Mouse (Mus musculus): ENCODE data around the gene Cd84. TPM values are rescaled to one million over a fixed set of nuclear protein-coding genes. Genes with fewer than 3 reads are reported as not detected.
"Not testable (repeated sequence)": the region's sequence is repeated elsewhere in the genome, so short reads cannot be mapped to it uniquely, and the experiment has no call there.

Gene Cd84
- total RNA-seq (2021), result 1 to 10 TPM; 2.0 to 2.2 TPM

DNA sequence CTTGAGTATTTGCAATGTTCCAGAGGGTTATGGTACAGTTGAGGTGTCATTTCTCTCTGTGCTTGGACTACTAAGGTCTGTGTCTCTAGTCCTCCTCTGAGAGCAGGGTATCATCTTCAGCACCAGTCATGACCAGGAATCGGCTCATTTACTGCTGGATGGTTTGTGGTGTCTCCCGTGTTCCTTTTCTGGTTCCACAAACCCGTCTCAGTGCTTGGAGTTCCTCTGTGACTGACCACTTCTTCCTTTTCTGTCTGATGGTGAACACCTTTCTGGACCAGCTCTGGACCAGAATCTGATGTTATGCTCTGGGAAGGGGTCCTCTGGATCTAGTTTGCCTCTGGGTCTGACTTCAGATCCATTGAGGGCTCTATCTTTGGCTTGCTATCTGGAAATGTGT, at the start of gene Cd84:
Cd84 (plus strand) TSS at position 210 of the 400 bp plus-strand sequence.
- intact Hi-C loops (cut with DNase I), result no loop called here
- DNase-seq (ENCODE audit: low spot score in 2 of 2), result no peak

DNA sequence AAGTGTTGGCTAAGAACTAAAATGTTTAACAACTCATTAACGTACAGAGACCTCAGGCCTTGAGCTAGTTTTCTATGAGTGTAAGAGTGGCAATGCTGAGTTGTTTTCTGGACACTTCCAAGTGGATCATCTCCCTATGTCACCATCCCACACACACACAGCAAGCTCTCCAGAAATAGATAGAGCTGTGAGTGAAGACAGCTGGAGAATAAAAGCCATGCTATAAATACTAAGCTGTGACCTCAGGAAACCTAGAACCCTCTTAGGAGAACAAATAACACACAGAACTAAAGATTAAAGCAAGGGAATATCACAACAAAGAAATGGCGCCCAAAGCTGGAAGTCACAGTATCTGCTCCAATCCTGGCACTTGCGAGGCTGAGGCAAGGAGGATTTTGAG, 48.0 kb upstream of the Cd84 start:
- intact Hi-C loops (cut with DNase I), result no loop called here
- no peak for DNase-seq (ENCODE audit: low spot score in 2 of 2)

DNA sequence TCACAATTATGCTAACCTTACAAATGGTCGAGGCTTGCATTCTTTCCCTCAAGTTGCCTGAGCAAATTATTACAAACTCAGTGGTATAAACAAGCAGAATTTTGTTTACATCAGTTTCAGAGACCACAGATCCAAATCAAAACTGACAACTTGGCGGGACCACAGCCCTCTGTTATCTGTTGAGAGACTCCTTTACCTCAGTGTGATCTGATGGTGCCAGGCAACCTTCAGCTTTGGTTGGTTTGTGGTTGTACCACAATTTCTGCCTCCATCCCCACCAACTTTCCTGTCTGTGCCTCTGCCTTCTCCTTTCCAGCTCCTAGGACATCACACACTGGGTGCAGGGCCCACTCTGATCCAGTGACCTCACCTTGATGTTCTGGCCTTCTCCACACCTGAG, 43.3 kb upstream of the Cd84 start:
- intact Hi-C loops (cut with DNase I), result no loop called here
- no peak for DNase-seq (ENCODE audit: low spot score in 2 of 2)

DNA sequence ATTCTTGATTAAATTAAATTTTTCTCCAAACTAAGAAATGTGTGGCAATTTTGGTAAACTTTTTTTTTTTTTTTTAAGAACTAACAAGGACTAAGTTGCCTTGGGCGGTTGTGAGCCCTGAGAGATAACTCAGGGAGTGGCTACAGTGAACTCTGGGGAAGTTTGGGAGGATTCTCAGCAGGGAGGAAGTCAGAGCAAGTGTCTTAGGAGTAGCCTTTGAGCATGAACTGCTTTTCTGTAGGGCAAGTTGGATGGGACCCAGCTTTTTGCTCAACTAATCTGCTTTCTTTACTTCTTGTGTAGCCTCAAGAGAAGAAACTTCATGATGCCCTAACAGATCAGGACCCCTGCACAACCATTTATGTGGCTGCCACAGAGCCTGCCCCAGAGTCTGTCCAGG, 41.7 kb upstream of the Cd84 start:
- intact Hi-C loops (cut with DNase I), result no loop called here
- DNase-seq (ENCODE audit: low spot score in 2 of 2), result no peak

DNA sequence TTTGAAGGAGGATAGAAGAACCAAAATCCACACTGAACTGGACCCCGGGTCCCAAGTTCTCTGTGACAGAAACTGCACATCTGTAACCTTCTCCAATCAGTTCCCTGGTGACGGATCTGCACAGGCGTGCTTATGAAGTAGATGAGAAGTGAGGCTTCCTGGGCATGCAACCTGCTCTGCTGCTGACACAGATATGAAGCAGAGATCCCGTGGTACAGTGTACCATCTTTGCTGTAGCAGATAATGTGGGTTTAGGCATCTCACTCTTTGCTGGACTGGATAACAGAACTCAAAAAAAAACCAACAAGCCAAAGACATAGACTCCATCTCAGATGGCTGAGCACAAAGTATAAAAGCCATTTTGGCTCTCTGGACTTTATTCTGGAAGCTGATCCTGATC, 39.8 kb upstream of the Cd84 start:
- DNase-seq (ENCODE audit: low spot score in 2 of 2), result no peak
- intact Hi-C loops (cut with DNase I), result no loop called here

DNA sequence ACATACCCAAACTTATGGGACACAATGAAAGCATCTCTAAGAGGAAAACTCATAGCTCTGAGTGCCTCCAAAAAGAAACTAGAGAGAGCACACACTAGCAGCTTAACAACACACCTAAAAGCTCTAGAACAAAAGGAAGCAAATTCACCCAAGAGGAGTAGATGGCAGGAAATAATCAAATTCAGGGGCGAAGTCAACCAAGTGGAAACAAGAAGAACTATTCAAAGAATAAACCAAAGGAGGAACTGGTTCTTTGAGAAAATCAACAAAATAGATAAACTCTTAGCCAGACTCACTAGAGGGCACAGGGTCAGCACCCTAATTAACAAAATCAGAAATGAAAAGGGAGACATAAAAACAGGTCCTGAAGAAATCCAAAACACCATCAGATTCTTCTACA, 28.4 kb upstream of the Cd84 start:
- DNase-seq (ENCODE audit: low spot score in 2 of 2); intact Hi-C loops (cut with DNase I): not testable (repeated sequence)

DNA sequence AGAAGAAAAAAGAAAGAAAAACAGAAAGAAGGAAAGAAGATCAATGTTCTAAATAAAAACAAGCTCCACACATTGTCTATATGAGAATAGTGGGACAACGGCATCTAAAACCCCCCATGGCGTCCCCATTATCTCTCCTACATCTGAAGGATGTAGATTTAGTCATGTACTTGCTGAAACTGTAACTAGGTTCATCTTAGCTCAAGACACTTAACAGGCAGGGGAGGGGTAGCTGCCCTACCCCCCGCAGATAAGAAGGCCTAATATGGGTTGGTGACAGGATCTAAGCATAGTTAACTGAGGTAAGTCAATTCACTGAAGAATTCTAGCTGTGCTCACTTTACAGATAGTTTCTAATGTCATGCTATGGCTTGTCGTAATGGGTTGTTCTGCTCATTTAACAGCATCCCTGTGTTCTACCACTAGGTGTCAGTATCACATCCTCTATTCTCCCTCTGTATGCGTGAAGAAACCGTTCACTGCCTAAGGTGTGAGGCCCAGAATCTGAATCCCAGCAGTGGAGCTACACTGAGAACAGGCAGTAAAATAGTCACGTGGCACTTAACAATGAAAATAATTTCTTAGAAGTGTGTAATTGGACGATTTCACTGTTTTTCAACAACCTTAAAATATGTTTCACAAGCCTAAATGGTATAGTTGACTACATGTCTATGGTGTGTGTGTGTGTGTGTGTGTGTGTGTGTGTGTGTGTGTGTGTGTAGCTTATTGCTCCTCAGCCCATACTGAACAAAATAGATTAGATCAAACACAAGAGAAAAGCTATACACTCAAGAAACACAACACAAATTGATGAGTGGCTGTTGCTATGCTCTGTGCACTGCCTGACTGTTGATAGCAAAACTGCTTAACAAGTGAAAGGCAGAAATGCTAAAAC, 23.7 kb upstream of the Cd84 start:
- intact Hi-C loops (cut with DNase I), result loop anchor here (2.0 kb wide), 1 partner anchor 185 kb away; no protein-coding TSS in a partner anchor
- peak in 1 of 2 experiments; percentile 18 for DNase-seq (ENCODE audit: low spot score in 2 of 2)

DNA sequence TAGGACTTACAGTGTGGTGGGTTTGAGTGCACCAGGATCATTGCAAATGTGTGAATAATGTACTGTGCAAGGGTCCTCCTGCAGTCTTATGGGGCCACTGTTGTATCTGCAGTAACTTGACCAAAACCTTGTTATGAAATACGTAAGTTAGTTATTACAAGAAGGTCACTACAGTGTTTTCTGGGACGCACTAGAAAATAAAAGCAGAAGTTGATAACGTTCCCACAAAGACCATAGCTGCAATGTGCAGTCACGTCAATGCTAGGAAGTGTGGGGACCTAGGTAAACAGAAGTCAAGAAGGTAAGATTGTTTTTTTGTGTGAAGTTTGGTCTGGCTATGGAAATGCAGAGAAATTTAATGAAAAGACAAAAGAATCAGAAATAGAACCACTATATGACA, 22.5 kb upstream of the Cd84 start:
- DNase-seq (ENCODE audit: low spot score in 2 of 2), result no peak
- intact Hi-C loops (cut with DNase I), result loop anchor here (2.0 kb wide), 1 partner anchor 184 kb away; no protein-coding TSS in a partner anchor

DNA sequence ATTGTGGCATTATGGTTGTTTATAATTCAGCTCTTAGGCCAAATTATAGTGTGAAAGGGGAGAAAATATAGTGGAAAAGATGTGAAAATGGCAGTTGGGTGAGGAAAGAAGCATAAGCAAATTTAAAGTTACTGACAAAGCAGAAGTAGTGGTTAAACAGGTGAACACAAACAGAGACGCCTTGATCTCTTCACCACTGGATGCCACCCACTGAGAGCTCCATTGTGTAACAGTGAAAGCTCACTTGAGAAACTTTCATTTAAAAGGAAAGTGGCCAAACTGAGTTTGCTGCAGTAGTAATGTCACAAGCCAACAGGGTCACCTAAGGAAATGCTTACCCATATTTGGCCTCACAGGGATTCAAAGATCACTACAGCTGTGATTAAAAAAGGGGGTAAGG, 18.2 kb upstream of the Cd84 start:
- DNase-seq (ENCODE audit: low spot score in 2 of 2), result no peak
- intact Hi-C loops (cut with DNase I), result no loop called here

DNA sequence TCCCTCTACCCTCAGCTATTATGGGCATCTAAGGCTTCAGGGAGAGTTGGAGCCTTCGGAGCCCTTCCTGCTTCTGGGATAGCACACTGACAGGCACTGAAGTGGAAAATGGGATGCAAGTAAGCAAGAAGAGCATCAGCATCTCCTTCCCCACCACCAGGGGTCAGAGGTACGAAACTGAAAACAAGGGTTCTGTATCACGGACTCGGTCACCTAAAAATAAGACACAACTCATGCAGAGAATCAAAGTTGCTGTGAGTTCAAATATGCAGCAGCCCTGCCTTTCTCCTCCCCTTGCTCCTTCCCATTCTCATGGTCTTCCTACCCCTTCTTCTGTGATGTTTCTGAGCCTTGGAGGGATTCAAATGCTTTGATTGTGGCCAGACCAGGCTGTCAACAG, 14.0 kb upstream of the Cd84 start:
- intact Hi-C loops (cut with DNase I), result no loop called here
- no peak for DNase-seq (ENCODE audit: low spot score in 2 of 2)

DNA sequence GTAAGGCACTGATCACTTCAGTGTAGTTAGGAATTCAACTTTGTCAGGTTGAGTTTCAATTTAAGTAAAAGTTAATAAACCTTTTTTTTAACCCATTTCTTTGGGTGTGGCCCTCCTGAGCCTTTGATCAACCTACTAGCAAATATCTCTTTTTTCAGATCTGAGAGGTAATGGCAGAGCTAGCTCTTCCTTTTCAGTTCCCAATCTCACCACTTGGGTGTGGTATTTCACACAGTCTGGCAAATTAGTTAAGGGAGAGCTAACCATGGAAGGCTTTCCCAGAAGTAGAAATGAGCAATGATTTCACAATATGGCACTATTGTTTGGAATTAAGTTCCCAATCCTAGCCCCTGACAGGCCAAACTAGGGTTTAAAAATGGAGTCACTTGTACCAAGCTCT, 13.3 kb upstream of the Cd84 start:
- DNase-seq (ENCODE audit: low spot score in 2 of 2), result peak in 1 of 2 experiments; percentile 16
- intact Hi-C loops (cut with DNase I), result no loop called here

DNA sequence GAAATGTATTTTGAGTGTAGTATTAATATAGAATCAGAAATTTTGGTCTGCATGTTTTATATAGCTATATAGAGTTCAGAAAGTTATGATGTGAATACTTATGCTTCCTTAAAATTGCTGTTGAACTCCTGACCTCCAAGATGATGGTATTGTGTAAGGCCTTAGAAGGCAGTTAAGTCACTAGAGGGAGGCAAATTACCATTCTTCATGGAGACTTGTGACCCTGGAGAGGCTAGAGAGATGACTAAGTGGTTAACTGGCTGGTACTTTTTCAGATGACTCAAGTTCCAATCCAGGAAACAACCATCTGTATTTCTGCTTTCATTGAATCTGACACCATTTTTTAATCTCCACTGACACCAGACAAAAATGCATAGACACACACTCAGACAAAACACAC, 11.8 kb upstream of the Cd84 start:
- intact Hi-C loops (cut with DNase I), result no loop called here
- DNase-seq (ENCODE audit: low spot score in 2 of 2), result no peak

DNA sequence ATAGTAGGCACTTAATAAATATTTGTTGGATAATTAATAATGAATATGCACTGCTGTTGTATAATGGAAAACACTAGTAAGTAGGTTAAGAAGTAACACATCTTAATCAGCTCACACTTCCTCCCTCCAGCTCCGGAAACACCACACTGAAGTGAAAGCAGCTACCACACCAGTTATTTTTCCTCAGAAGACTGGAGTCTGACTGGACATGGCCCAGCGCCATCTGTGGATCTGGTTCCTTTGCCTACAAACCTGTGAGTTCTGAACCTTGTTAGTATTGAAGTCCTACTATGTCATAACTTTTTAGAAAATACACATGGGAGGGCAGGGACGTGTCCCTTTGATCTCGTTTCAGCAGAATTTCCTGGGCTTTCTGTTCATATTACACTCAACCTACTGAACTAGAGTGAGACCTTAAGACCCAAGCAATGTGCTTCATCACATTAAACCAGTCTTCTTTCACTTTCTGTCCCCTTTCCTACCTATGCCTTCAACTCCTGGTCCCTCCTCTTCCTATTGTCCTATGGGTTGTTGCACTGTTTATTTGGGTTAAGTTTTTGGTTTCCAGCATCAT, 1.0 kb downstream of the Cd84 start:
- intact Hi-C loops (cut with DNase I), result no loop called here
- no peak for DNase-seq (ENCODE audit: low spot score in 2 of 2)

DNA sequence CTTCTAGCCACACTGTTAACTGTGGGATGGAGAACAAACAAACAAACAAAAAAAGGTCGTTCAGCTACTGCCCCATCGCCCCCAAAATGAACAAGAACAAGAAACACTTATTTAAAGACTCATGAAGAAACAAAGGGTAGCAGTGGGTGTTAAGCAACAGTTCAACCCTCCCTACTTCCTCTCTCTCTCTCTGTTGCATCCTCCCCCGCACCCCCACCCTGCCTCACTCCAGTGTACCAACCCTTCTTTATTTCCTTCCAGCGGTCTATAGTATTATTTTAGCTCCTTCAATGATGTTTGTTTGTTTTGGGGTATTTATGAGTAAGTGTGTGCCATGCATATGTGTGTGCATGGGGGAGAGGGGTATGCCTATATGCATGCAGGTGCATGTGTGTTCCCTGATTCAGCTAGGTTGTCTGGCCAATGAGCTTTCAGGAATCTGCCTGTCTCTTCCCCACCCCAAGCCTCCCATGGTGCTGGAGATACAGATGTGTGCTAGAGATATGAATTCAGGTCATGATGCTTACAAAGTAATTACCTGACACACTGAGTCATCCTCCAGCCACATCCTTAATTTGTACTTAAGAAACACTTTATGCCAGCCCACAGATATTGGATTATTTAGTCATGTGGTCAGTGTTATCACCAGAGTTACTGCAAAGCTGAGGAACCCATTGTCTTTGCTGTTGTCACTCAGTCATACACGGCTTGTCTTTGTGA, 5.7 kb downstream of the Cd84 start:
- no peak for DNase-seq (ENCODE audit: low spot score in 2 of 2)
- intact Hi-C loops (cut with DNase I), result no loop called here

DNA sequence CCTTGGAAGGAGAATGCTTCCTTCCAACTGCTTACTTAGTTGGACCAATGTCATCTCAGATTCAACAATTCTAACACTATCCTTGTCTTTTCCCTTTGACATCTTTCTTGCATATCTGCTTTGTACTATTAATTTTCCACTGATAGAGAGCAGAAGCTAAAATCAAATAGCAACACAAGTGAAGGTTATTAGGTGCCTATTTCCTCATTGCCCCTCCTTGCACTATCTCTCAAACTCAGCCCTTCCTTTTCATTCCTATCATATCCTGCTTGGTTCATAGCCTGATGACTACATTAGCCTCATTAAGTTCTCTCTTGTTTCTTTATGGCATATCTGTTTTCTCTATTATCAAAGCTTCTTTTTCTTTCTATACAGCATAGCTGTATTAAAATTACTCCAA, 8.7 kb downstream of the Cd84 start:
- DNase-seq (ENCODE audit: low spot score in 2 of 2), result no peak
- intact Hi-C loops (cut with DNase I), result no loop called here

DNA sequence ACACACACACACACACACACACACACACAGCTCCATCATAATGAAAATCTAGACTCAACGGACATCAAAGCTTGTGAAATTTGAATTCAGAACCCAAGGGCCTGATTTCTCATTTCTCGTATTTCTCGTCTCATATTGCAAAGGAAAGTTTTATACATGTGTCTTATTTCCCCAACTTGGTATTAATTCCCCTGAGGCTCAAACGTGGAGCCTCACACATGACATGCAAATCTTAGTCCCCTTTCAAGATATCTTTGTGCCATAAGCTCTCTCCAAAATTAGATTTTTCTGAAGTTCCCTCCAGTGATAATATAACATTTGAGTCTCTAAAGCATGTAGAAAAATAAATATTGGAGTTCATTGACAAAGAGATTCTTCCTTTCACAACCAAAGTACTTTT, 9.3 kb downstream of the Cd84 start:
- DNase-seq (ENCODE audit: low spot score in 2 of 2), result no peak
- intact Hi-C loops (cut with DNase I), result no loop called here

DNA sequence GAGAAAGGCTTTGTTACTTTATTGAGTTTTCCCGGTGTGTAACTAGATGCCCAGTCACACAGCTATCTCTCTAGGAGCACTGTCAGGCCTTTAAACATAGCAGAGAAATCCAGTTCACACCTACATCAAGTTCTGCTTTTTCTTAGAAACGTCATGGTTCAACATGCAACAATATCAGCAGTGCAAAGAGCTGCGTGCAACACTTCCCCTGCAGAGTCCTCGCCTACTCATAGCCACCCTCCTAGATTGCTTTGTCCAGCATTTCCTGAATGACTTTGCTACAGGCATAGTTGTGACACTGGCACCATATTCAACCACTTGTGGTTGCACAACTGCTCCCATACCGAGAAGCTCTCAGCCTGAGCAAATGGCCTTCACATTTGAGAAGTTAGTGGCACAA, 10.0 kb downstream of the Cd84 start:
- peak; percentile 6 to 16 for DNase-seq (ENCODE audit: low spot score in 2 of 2)

DNA sequence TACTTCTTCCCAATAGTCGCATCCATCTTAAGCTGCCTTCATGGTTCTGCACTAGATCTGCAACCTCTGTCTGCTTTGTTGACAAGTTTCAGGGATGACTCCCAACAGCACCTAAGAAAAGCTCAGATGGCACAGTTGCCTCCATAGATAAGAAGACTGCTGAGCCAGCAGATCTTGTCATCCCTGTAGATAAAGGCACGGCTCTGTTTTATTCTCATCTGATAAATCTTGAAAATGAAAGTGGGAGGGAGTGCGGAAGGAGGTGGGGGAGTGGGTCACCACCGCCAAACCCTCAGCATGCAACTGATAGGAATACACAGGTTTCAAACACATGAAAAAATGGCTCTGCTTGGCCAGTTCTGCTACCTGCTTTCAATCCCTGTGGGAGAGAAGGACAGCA, 26.0 kb downstream of the Cd84 start:
- DNase-seq (ENCODE audit: low spot score in 2 of 2), result no peak
- intact Hi-C loops (cut with DNase I), result no loop called here

More for the DNA sequence above, 10.0 kb downstream of the Cd84 start:
- intact Hi-C loops (cut with DNase I), result no loop called here

DNA sequence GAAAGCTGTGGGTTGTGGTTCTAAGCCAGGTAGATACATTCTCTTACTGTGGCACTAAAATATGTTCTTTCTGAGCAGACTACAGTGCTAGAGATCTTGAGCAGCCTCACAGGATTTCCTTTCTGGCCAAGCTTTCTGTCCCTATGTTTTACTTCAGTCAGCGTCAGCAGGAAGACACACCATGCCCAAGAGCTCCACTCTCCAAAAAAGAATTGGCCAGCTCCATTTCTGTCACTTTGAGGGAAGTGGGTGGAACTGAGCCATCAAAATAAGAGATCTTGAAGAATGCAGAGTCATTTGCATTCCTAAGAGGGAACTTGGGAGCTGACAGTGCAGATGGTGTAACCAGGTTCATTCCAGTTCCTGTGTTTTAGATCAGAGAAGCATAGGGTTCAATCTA, 47.5 kb downstream of the Cd84 start:
- intact Hi-C loops (cut with DNase I), result no loop called here
- peak; percentile 12 to 21 for DNase-seq (ENCODE audit: low spot score in 2 of 2)

DNA sequence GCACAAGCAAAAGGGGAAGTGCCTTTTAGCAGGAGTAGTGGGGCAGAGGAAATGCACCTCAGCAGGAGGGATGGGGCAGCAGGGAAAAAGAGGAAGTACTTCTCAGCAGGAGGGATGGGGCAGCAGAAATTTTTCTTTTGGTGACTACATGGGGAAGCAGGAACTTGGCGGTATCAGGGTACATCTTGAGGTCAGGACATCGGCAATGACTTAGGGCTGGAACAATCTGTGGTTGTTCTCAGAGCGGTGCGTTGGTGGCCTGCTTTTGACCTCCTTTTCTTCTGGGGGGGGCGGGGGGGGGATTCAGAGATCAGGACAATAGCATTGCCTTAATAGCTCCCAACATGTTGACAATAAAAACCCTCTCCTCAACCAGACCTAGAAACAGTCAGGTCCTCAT, 55.9 kb downstream of the Cd84 start, which contains the start of gene Gm10521:
Gm10521 (plus strand) TSS at position 301 of the 400 bp plus-strand sequence.
- DNase-seq (ENCODE audit: low spot score in 2 of 2); intact Hi-C loops (cut with DNase I): not testable (repeated sequence)
